Mouse (Mus musculus): ENCODE measurements around the gene Dgcr2.

DNA sequence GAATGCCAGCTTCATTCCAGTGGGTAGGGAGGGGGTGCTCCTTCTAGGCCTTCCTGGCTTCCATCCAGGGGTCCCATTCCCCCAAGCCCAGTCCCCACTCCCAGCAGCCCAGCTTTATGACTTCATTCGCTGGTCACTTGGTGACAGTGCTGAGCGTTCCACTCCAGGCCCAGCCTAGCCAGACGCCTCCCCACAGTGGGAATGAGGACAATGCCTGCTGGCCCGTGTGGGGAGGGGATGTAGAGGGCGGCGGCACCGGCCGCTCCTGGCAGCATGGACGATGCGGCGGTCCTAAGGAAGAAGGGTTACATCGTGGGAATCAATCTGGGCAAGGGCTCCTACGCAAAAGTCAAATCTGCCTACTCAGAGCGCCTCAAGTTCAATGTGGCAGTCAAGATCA lies at the start of gene Dgcr2, which contains the start of gene Tssk2:
- TF ChIP-seq CTCF (IDR thresholded peaks at IDR 0.05; ENCODE audit: low read depth, low read length): no peak
- no peak for TF ChIP-seq POLR2A (IDR thresholded peaks at IDR 0.05; ENCODE audit: borderline replicate concordance, low read depth, low read length)

Measured in bone marrow macrophage, adult 2 months (primary cell).